Mouse (Mus musculus) stomach, embryonic 16.5 days (tissue): Measurements from ENCODE around the gene Ndst2. TPM values are rescaled to one million over a fixed set of nuclear protein-coding genes. Genes with fewer than 3 reads are reported as not detected.
A peak's percentile ranks its signal among the peaks of the same experiment; 100 is the strongest.

ENCODE experiments used
- ATAC-seq: fragments of 200-750 bp; cut with Nextera tagmentation; 2 replicates; pipeline ENCODE4 v1.8.0; 2017; ENCODE audit warnings: moderate number of reproducible peaks, moderate TSS enrichment; ENCODE audit not compliant: insufficient read depth, low FRiP score
- H3K27ac ChIP-seq: fragments of 300-500 bp; sonication (generic); 2 replicates; pipeline ENCODE4 v1.5.1; 2014; ENCODE audit warnings: low read length
- H3K27me3 ChIP-seq: fragments of 300-500 bp; sonication (generic); 2 replicates; pipeline ENCODE4 v1.6.1; 2014; ENCODE audit warnings: low read length, control low read depth, mixed read lengths; ENCODE audit not compliant: control insufficient read depth, insufficient read depth
- H3K36me3 ChIP-seq: fragments of 300-500 bp; sonication (generic); 2 replicates; pipeline ENCODE4 v1.6.1; 2014; ENCODE audit warnings: low read length; ENCODE audit not compliant: control insufficient read depth, insufficient read depth
- H3K4me1 ChIP-seq: fragments of 300-500 bp; sonication (generic); 2 replicates; pipeline ENCODE4 v1.6.1; 2014; ENCODE audit warnings: low read length, control low read depth, mixed read lengths; ENCODE audit not compliant: control insufficient read depth, insufficient read depth
- H3K4me2 ChIP-seq: fragments of 300-500 bp; sonication (generic); 2 replicates; pipeline ENCODE4 v1.6.1; 2014; ENCODE audit warnings: low read depth, low read length, mixed read lengths
- H3K4me3 ChIP-seq: fragments of 300-500 bp; sonication (generic); replicated peaks from 2 replicates; pipeline ENCODE4 v1.5.1; 2014; ENCODE audit warnings: mild to moderate bottlenecking, low read length
- H3K9ac ChIP-seq: fragments of 300-500 bp; sonication (generic); 2 replicates; pipeline ENCODE4 v1.6.1; 2014; ENCODE audit warnings: low read length
- H3K9me3 ChIP-seq: fragments of 300-500 bp; sonication (generic); replicated peaks from 2 replicates; pipeline ENCODE4 v1.6.1; 2016; ENCODE audit warnings: low read length, control low read depth; ENCODE audit not compliant: control insufficient read depth
- WGBS: fragments of 180-500 bp; shearing (Covaris S2); extraction: QIAGEN DNeasy Blood & Tissue Kit; methylation state at CpG from one replicate; pipeline ENCODE4 v1.1.7; 2014; 5-methylcytosine and 5-hydroxymethylcytosine counted together
- polyA plus RNA-seq: library from polyadenylated mRNA; unstranded; fragments of >200 nt; fragmentation: Nextera tagmentation; extraction: Ambion mirVana; gene quantifications from 2 replicates; pipeline ENCODE4 v1.2.1, GENCODE M21; 2015

The Ndst2 gene
- polyA plus RNA-seq, 1 experiment from 2014 or later, result 23.7 TPM

DNA sequence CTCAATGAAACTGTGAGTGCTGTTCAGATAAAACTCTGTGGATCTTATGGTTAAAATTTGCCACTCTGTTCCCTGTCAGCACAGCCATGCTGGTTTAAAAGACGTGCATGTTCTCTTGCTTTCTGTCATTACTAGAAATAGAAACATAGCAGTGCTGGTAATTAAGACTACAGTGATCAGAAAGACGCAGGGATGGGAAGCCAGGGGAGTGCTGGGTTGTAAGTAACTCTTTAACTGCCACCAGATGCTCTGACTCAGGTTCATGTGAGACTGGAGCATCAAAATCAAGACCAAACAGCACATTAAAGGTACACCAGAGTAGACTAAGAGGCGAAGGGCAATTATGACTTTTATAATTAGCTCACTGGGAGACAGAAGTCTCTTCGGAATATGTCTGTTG is 14.0 kb upstream of the Ndst2 start:
- Histone ChIP-seq H3K4me3 (no peak overlapping the region), H3K9ac (no peak overlapping the region), H3K9me3 (no peaks in the 10 kb centered on the region), H3K36me3 (no peaks in the 10 kb centered on the region), H3K4me1 (no peaks in the 10 kb centered on the region), H3K27ac (no peak overlapping the region), H3K4me2 (no peak overlapping the region), H3K27me3 (no peaks in the 10 kb centered on the region)
- no peak for ATAC-seq
- 73% methylated on average over 4 of the region's 4 CpGs for WGBS

DNA sequence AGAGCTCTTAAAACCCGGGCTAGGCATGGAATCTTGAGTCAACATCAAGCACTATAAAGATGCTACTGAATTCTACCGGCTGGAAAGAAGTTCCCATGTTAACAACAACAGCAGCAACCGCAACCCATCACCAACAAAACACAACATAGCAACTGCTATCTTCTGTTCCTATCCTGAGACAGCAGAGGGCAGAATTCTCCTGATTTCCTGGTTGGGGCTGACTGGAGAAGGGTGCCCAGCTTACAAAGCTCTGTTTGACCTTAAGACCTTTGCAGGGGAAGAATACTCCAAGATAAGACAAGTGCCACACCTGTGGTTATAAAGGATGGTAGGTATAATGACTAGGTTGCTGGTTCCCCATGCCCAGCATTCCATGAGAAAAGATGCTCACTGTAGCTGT is 12.6 kb upstream of the Ndst2 start:
- no peak for ATAC-seq
- Histone ChIP-seq H3K36me3 (no peaks in the 10 kb centered on the region), H3K9me3 (no peaks in the 10 kb centered on the region), H3K27me3 (no peaks in the 10 kb centered on the region), H3K4me3 (no peak overlapping the region), H3K27ac (no peak overlapping the region), H3K9ac (no peak overlapping the region), H3K4me2 (no peak overlapping the region), H3K4me1 (no peaks in the 10 kb centered on the region)
- WGBS, result 78% methylated on average over 3 of the region's 3 CpGs

DNA sequence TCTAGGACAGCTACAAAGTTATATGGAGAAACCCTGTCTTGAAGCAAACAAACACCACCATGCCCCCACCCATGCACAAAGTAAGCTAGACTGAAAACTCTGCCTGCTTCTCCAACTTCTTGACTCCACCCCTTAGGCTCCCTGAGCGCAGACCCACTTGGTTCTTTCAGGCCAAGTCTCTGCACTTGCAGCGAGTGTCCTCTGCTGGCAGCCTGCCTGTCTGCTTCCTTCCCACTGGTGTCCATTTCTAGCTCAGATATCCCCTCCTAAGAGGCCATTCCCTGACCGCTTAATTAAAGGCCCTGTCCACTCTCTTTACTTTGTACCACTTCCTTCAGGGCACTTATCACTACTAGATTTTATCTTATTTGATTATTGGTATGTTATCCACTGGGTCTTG is 9.3 kb upstream of the Ndst2 start:
- H3K9ac ChIP-seq, result no peak overlapping the region
- 65% methylated on average over 3 of the region's 3 CpGs for WGBS
- H3K27ac ChIP-seq, result no peak overlapping the region
- no peaks in the 10 kb centered on the region for H3K9me3 ChIP-seq
- H3K4me3 ChIP-seq, result no peak overlapping the region
- H3K4me2 ChIP-seq, result no peak overlapping the region
- no peaks in the 10 kb centered on the region; the same call in 1 of the 2 replicates for H3K36me3 ChIP-seq
- H3K27me3 ChIP-seq, result no peaks in the 10 kb centered on the region
- no peak for ATAC-seq
- H3K4me1 ChIP-seq, result no peaks in the 10 kb centered on the region

DNA sequence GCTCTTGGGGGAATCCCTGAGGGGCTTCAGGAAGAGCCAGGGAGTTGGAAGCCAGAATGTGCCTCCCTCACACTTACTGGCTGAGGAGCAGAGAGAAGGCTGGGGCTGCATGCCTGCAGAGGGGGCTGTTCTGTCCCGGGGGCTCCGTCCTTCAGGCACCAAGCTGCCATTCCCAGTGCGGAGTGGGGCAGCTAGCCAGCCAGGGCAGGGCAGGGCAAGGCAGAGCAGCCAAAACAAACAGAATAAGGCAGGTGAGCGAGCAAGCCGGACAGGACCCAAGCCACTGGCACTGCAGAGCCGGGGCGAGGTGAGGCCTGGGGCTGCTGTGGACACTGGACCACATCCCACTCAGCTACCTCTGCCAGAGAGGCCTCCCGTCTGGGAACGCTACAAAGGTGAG is 6.9 kb upstream of the Ndst2 start:
- peak overlapping the region; percentile 19; the same call in 1 of the 2 replicates for H3K9ac ChIP-seq
- ATAC-seq, result 0 out of 2 replicates have a peak, but pooled peaks have one; percentile 26

DNA sequence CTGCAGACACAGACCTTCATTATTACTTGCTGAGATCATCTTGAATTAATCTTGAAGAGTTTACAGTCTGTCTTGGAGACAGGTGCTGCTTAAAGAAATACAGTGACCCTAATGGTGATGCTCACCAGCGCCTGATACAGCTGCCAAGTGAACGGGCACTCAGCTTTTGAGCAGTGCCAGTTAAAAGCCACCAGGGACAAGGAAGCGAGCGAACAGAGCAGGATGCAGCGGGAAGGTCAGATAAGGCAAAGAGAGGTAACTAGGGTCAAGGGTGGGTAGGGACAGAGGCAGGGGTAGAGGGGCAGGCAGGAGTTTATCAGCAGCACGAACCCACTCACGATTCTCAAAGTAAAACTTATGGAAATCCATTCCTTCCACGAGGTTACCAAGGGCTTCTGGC is 4.1 kb upstream of the Ndst2 start:
- Histone ChIP-seq H3K36me3 (no peaks in the 10 kb centered on the region; the same call in 1 of the 2 replicates), H3K9ac (no peak overlapping the region), H3K27me3 (no peaks in the 10 kb centered on the region), H3K27ac (no peak overlapping the region), H3K4me3 (no peak overlapping the region), H3K4me2 (no peak overlapping the region), H3K9me3 (no peaks in the 10 kb centered on the region), H3K4me1 (peaks cover 11% of the 10 kb centered on the region)
- ATAC-seq, result no peak
- WGBS, result 78% methylated on average over 8 of the region's 8 CpGs

More for the DNA sequence above, 6.9 kb upstream of the Ndst2 start:
- Histone ChIP-seq H3K4me3 (no peak overlapping the region), H3K27me3 (no peaks in the 10 kb centered on the region), H3K4me2 (no peak overlapping the region), H3K27ac (no peak overlapping the region), H3K9me3 (no peaks in the 10 kb centered on the region), H3K36me3 (no peaks in the 10 kb centered on the region; the same call in 1 of the 2 replicates), H3K4me1 (0 out of 2 replicates have a peak, but pooled peaks cover 1% of the 10 kb centered on the region)
- 73% methylated on average over 9 of the region's 9 CpGs for WGBS

DNA sequence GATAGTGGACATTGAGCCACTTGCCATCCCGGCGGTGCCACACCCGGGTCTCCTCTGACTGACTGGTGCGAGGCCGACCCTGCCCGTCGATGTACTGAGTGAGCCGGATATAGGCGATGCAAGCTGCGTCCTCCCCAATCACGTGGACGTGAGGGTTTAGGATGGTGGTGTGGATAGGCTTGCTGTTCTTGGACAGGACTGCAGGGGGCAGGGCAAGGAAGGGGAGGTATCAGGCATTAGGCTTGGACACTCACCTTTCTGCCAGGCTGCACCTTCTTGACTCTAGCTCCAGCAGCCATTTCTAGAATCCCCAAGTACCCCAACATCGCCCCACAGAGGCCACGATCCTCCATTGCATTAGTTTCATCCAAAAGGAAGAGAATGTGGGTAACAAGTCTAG is 2.9 kb upstream of the Ndst2 start:
- 32% methylated on average over 14 of the region's 14 CpGs for WGBS
- no peaks in the 10 kb centered on the region for H3K27me3 ChIP-seq
- no peak overlapping the region for H3K27ac ChIP-seq
- no peaks in the 10 kb centered on the region; the same call in 1 of the 2 replicates for H3K36me3 ChIP-seq
- H3K9ac ChIP-seq, result no peak overlapping the region
- no peak overlapping the region for H3K4me2 ChIP-seq
- peaks cover 17% of the 10 kb centered on the region for H3K4me1 ChIP-seq
- no peak for ATAC-seq
- H3K4me3 ChIP-seq, result no peak overlapping the region
- no peaks in the 10 kb centered on the region for H3K9me3 ChIP-seq

DNA sequence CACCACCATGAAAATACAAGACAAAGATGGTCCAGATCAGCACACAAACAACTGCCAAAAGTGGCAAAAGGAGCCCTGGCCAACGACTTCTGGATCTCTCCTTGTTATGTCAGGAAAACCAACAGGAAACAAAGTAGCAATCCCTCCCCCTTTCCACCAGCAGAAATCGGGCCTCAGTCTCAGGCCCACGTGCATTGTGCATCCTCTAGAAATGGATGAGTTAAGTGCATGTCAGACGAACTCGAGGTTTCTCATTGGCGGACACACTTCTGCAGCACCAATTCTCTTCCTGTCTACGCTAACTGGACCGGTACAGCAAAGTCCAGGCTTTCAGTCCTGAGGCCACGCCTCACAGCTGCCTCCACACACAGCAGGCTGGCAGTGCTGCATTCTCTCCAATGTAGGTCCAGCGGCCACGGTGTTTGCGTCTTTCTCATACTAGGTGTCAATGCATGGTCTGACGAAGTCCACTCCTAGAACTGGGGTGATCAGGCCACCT is 1.6 kb upstream of the Ndst2 start:
- no peak overlapping the region for H3K4me2 ChIP-seq

DNA sequence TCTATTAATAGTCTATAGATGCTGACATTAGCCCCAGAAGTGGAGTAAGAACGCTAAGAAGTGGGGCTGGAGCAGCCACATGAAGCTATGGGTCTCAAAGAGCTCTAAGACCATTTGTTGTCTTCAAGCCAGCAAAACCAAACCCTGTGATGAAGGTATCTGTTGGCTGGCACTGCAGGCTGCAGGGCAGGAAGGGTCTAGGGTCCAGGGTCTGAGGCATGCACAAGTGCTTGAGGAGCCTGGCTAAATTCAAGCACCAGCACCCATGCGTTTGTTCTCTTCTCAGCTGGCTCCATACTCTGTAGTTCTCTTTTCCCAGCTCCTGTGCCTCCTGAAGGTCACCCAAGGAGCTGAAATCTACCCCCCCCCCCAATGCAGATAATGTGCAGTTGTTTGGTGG is 690 bp upstream of the Ndst2 start:
- peak overlapping the region; percentile 76 for H3K27ac ChIP-seq
- 57% methylated on average over 2 of the region's 2 CpGs for WGBS
- no peak overlapping the region for H3K4me3 ChIP-seq

More for the DNA sequence above, 1.6 kb upstream of the Ndst2 start:
- ATAC-seq, result no peak
- Histone ChIP-seq H3K4me1 (peaks cover 17% of the 10 kb centered on the region), H3K27me3 (no peaks in the 10 kb centered on the region), H3K9ac (no peak overlapping the region; the same call in 1 of the 2 replicates), H3K36me3 (no peaks in the 10 kb centered on the region; the same call in 1 of the 2 replicates), H3K9me3 (no peaks in the 10 kb centered on the region), H3K4me3 (no peak overlapping the region), H3K27ac (no peak overlapping the region)
- WGBS, result 76% methylated on average over 13 of the region's 13 CpGs

DNA sequence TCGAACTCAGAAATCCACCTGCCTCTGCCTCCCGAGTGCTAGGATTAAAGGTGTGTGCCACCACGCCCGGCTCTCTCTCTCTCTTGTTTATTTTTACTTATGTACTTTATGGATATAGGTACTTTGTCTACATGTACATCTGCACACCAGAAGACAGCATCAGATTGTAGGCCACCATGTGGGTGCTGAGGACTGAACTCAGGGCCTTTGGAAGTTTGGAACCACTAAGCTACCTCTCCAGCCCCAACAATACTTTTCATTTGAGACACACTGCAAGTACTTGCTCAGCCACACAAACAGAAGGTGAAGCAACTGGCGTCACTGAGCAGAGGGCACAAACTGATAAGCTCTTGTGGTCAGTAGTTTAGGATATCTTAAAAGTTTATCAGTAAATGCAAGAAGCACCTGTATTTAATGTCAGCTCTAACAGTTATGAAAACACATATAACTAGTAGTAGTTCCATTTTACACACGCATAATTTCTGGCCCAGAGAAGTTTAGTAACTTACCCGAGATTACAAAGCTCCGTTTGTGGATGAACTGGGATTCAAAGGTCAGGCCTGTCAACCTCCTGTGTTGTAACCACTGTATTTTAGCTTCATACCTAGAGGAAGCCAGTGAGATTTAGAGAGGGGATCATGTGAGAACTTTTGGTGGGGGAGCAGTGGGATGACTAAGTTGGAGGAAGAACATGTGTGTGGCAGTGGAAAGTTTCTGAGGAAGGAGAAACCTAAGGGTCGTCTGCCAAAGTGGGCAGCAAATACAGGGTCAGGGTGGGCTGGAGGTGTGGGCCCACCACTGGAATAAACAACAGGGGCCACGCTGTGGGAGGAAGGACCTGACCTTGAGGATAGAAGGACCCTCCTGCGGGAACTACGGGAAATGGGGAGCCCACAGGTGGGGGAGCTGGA is 1.1 kb downstream of the Ndst2 start:
- H3K36me3 ChIP-seq, result 0 out of 2 replicates have a peak, but pooled peaks cover 7% of the 10 kb centered on the region
- H3K4me3 ChIP-seq, result peak overlapping the region; percentile 77
- H3K4me1 ChIP-seq, result peaks cover 17% of the 10 kb centered on the region
- peak overlapping the region; percentile 95 for H3K9ac ChIP-seq
- peak overlapping the region; percentile 88 for H3K4me2 ChIP-seq
- H3K27ac ChIP-seq, result peak overlapping the region; percentile 80
- no peaks in the 10 kb centered on the region for H3K27me3 ChIP-seq
- no peak for ATAC-seq
- no peaks in the 10 kb centered on the region for H3K9me3 ChIP-seq
- 41% methylated on average over 12 of the region's 12 CpGs for WGBS

More for the DNA sequence above, 690 bp upstream of the Ndst2 start:
- Histone ChIP-seq H3K27me3 (no peaks in the 10 kb centered on the region), H3K4me1 (peaks cover 17% of the 10 kb centered on the region), H3K36me3 (0 out of 2 replicates have a peak, but pooled peaks cover 6% of the 10 kb centered on the region), H3K9me3 (no peaks in the 10 kb centered on the region), H3K9ac (0 out of 2 replicates have a peak overlapping the region, but pooled peaks have one; percentile 8), H3K4me2 (peak overlapping the region; percentile 88)
- no peak for ATAC-seq
